Mouse (Mus musculus) G1E (cell line): ENCODE measurements around the gene Ahcy. TPM values are rescaled to one million over a fixed set of nuclear protein-coding genes. Genes with fewer than 3 reads are reported as not detected.
"Not testable (repeated sequence)": the region's sequence is repeated elsewhere in the genome, so short reads cannot be mapped to it uniquely, and the experiment has no call there.

Experiments
- ATAC-seq: 2 replicates; pipeline ENCODE4 v1.8.0; 2016; ENCODE audit warnings: mild to moderate bottlenecking; ENCODE audit not compliant: insufficient number of reproducible peaks, poor library complexity, low FRiP score, severe bottlenecking; ENCODE audit errors: extremely low read depth
- DNase-seq: peaks from one replicate; pipeline ENCODE4 v3.0.0; 2012; ENCODE audit warnings: low spot score
- H3K27me3 ChIP-seq: 2 replicates; pipeline ENCODE4 v1.6.1; 2012; ENCODE audit warnings: mild to moderate bottlenecking, low read length, inconsistent platforms; ENCODE audit not compliant: insufficient read depth
- H3K36me3 ChIP-seq: replicated peaks from 2 replicates; pipeline ENCODE3; 2012; ENCODE audit warnings: mild to moderate bottlenecking, inconsistent platforms
- H3K4me1 ChIP-seq: 2 replicates; pipeline ENCODE4 v1.6.1; 2012; ENCODE audit warnings: low read depth, low read length, inconsistent platforms, mixed read lengths; ENCODE audit not compliant: insufficient read depth
- H3K4me3 ChIP-seq: 2 replicates; pipeline ENCODE4 v1.5.1; 2012; ENCODE audit warnings: low read depth, mild to moderate bottlenecking, inconsistent platforms, low read length, moderate library complexity, mixed read lengths
- H3K9me3 ChIP-seq: replicated peaks from 2 replicates; pipeline ENCODE4 v1.6.1; 2012; ENCODE audit warnings: inconsistent platforms
- CTCF ChIP-seq: IDR thresholded peaks from 2 replicates; pipeline ENCODE4 v1.5.1; 2012; ENCODE audit warnings: low read depth, low read length, inconsistent platforms, mixed read lengths
- GATA1 ChIP-seq: IDR thresholded peaks from 2 replicates; pipeline ENCODE4 v1.6.1; 2012; ENCODE audit warnings: borderline replicate concordance, low read length, inconsistent platforms, mixed read lengths
- GATA2 ChIP-seq: IDR thresholded peaks from 2 replicates; pipeline ENCODE4 v1.6.1; 2012; ENCODE audit warnings: low read depth, low read length, inconsistent platforms, borderline replicate concordance
- POLR2AphosphoS5 ChIP-seq: IDR thresholded peaks from 2 replicates; pipeline ENCODE4 v1.6.1; 2012; ENCODE audit warnings: low read depth, low read length, inconsistent platforms; ENCODE audit not compliant: insufficient replicate concordance
- TAL1 ChIP-seq: conservative IDR thresholded peaks from 2 replicates; pipeline ENCODE4 v1.6.1; 2012; ENCODE audit warnings: low read depth, low read length, inconsistent platforms, mixed read lengths
- polyA plus RNA-seq: library from polyadenylated mRNA; stranded (reverse); fragments of >175 nt; gene quantifications from 2 replicates; pipeline ENCODE4 v1.2.3, GENCODE M21; 2012
- total RNA-seq, 2 experiments: library from RNA; stranded (forward) in 1 of 2; stranded (reverse) in 1 of 2; fragments of 200-1000 nt in 1 of 2; fragments of >200 nt in 1 of 2; fragmentation: Nextera tagmentation in 1 of 2; gene quantifications; 2 replicates each; pipeline ENCODE4 v1.2.3; 2014 to 2017

The Ahcy gene
- total and polyA plus RNA-seq, 3 experiments = 13.7 to 86.1 (median 31.8) TPM

GRCm38 (mm10) chr2:155018762-155019641, 55.3 kb downstream of the Ahcy start:
- TF ChIP-seq TAL1 (no peak), GATA1 (no peak), CTCF (no peak), POLR2AphosphoS5 (no peak), GATA2 (no peak)
- Histone ChIP-seq H3K36me3 (no peaks in the 10 kb centered on the region), H3K9me3 (no peaks in the 10 kb centered on the region), H3K4me3 (no peak overlapping the region), H3K4me1 (no peaks in the 10 kb centered on the region), H3K27me3 (0 out of 2 replicates have a peak, but pooled peaks cover 6% of the 10 kb centered on the region)
- ATAC-seq = no peak
- no peak for DNase-seq

DNA sequence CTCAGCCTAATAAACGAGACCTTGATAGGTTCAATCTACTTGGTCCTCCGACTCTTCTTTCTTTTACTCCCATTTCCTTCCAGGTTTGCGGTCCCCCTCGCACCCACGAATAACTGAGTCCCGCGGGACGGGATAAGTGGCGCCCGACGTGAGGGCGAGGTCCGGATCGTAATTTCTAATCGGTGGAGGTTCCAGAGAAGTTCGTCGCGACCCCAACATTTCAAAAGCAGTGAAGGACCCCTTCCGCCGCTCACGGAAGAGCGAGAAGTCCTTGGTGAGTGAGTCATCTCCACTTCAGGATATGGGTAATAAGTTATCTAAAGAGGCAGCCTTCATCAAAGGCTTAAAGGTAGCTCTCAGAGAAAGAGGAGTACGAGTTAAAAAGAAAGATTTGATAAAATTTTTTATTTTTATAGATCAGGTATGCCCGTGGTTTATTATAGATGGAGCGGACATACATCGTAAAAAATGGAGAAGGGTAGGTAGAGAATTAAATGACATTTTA, 56.0 kb downstream of the Ahcy start, which contains the start of gene Gm14226:
Gene Gm14226, plus strand, starts transcription at position 16 of the 505 bp plus-strand sequence.
- not testable (repeated sequence) for ATAC-seq, H3K9me3 ChIP-seq, H3K4me1 ChIP-seq, H3K27me3 ChIP-seq, DNase-seq, H3K4me3 ChIP-seq, H3K36me3 ChIP-seq

DNA sequence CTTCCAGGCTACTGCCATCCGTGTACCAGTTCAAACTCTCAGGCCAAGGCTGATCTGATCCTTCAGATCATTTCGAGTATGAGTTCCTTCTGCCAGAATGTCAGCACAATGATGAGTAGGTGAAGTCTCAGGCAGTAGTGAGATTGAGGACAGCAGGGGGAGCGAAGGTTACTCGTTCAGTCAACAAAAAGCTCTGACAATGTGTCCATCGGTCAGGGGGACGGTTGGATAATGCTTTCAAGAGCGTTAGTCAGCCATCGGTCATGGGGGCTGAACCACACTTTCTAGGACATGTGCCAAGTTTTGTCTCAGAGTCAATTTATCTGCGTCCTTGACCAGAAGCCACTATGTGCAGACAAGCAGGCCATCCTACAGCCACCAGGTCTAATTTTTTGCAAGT, 57.5 kb downstream of the Ahcy start:
- DNase-seq, H3K4me3 ChIP-seq, H3K4me1 ChIP-seq, H3K27me3 ChIP-seq, H3K9me3 ChIP-seq, ATAC-seq, H3K36me3 ChIP-seq: not testable (repeated sequence)

DNA sequence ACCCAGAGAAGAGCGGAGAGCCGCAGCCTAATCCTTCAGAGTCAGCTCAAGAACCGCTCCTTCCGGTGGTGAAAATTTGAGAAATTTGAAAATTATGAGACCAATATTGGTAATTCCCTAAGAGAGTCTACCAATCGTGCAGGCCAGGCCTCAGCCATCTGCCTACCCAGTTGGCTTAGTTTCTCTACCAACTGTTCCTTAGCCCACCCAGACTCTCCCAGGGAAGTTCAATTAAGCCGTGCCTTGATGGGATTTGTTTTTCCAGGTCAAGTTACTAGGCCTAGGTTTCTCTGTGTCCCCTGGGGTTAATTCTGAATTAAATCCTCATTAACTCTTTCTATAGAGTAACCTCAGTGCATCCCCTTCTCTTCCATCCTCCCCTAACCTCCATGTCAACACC, 61.3 kb downstream of the Ahcy start:
- DNase-seq (no peak), ATAC-seq (no peak)
- no peak for TF ChIP-seq POLR2AphosphoS5
- Histone ChIP-seq H3K36me3 (no peaks in the 10 kb centered on the region), H3K27me3 (peaks cover 17% of the 10 kb centered on the region), H3K9me3 (no peaks in the 10 kb centered on the region), H3K4me3 (no peak overlapping the region), H3K4me1 (no peaks in the 10 kb centered on the region)

DNA sequence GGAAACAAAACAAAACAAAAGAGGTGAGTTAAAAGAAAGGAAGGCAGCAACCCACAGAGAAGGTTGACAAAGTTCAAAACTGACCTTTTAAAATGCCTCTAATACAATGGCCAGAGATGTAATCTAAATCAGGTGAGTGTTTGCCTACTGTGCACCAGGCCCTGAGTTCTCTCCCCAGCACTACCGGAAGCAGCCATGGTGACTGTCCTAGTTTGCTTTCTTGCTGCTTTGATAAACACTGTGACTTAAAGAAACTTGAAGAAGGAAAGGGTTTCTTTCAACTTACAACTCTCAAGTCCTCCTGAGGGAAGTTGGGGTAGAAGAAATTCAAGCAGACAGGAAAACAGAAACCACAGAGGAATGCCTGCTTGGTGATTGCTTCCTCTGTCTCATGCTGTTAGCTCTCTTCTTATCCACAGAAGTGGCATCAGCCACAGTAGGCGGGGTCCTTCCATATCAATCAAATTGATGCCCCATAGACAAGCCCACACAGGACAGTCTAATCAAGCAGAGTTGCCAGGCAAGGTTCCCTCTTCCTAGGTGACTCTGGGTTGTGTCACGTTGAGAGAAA, 63.1 kb downstream of the Ahcy start:
- TF ChIP-seq CTCF = no peak
- no peak for TF ChIP-seq POLR2AphosphoS5
- TF ChIP-seq GATA1 = no peak
- TF ChIP-seq GATA2 = no peak
- no peak for TF ChIP-seq TAL1
- DNase-seq (no peak), ATAC-seq (no peak)
- H3K4me1 ChIP-seq = no peaks in the 10 kb centered on the region
- peaks cover 17% of the 10 kb centered on the region for H3K27me3 ChIP-seq
- no peak overlapping the region for H3K4me3 ChIP-seq
- H3K9me3 ChIP-seq = no peaks in the 10 kb centered on the region
- H3K36me3 ChIP-seq = no peaks in the 10 kb centered on the region

Other genes with a start within 250 kb of the Ahcy start
- 237 and 243 TPM in 2 replicates for gene Eif2s2, start 181.6 kb downstream of the Ahcy start, total RNA-seq (2014; fragmentation: Nextera tagmentation)
- gene Eif2s2, start 181.6 kb downstream of the Ahcy start, total RNA-seq (2017) = 132 and 155 TPM in 2 replicates
- gene Eif2s2, start 181.6 kb downstream of the Ahcy start, polyA plus RNA-seq = 12.7 and 21.4 TPM in 2 replicates
- not detected in 2 replicates for gene Gm14226, start 56.2 kb downstream of the Ahcy start, total RNA-seq (2014; fragmentation: Nextera tagmentation)
- gene Gm14226, start 56.2 kb downstream of the Ahcy start, total RNA-seq (2017) = 0.06 and 0.11 TPM in 2 replicates
- not detected in 2 replicates for gene Gm14226, start 56.2 kb downstream of the Ahcy start, polyA plus RNA-seq
- gene Itch, start 59.0 kb upstream of the Ahcy start, total RNA-seq (2014; fragmentation: Nextera tagmentation) = 65.6 and 66.5 TPM in 2 replicates
- gene Itch, start 59.0 kb upstream of the Ahcy start, total RNA-seq (2017) = 53.9 and 63.4 TPM in 2 replicates
- 1.8 TPM in 2 replicates for gene Itch, start 59.0 kb upstream of the Ahcy start, polyA plus RNA-seq
- gene Dynlrb1, start 162.0 kb upstream of the Ahcy start, total RNA-seq (2014; fragmentation: Nextera tagmentation) = 291 and 350 TPM in 2 replicates
- 176 and 200 TPM in 2 replicates for gene Dynlrb1, start 162.0 kb upstream of the Ahcy start, total RNA-seq (2017)
- 55.5 and 117 TPM in 2 replicates for gene Dynlrb1, start 162.0 kb upstream of the Ahcy start, polyA plus RNA-seq
- not detected in 2 replicates for gene Map1lc3a, start 201.8 kb upstream of the Ahcy start, total RNA-seq (2014; fragmentation: Nextera tagmentation)
- 2.3 and 9.6 TPM in 2 replicates for gene Map1lc3a, start 201.8 kb upstream of the Ahcy start, total RNA-seq (2017)
- gene Map1lc3a, start 201.8 kb upstream of the Ahcy start, polyA plus RNA-seq = 7.1 and 10.4 TPM in 2 replicates